Mouse (Mus musculus) heart, embryonic 12.5 days (tissue): ENCODE results near the gene Faah. TPM values are rescaled to one million over a fixed set of nuclear protein-coding genes. Genes with fewer than 3 reads are reported as not detected.

ENCODE experiments used
- ATAC-seq: fragments of 200-750 bp; cut with Nextera tagmentation; 2 replicates; pipeline ENCODE4 v1.8.0; 2017; ENCODE audit warnings: moderate TSS enrichment, moderate library complexity; ENCODE audit not compliant: insufficient number of reproducible peaks, low FRiP score
- H3K27ac ChIP-seq: fragments of 300-500 bp; sonication (generic); 2 replicates; pipeline ENCODE4 v1.5.1; 2016; ENCODE audit warnings: mild to moderate bottlenecking, moderate library complexity; ENCODE audit not compliant: poor library complexity, severe bottlenecking
- H3K27me3 ChIP-seq: fragments of 300-500 bp; sonication (generic); replicated peaks from 2 replicates; pipeline ENCODE4 v1.6.1; 2016; ENCODE audit warnings: mild to moderate bottlenecking, moderate library complexity
- H3K36me3 ChIP-seq: fragments of 300-500 bp; sonication (generic); 2 replicates; pipeline ENCODE4 v1.6.1; 2016; ENCODE audit warnings: mild to moderate bottlenecking, moderate library complexity
- H3K4me1 ChIP-seq: fragments of 300-500 bp; sonication (generic); replicated peaks from 2 replicates; pipeline ENCODE4 v1.6.1; 2016; ENCODE audit warnings: mild to moderate bottlenecking
- H3K4me2 ChIP-seq: fragments of 300-500 bp; sonication (generic); 2 replicates; pipeline ENCODE4 v1.6.1; 2016; ENCODE audit warnings: mild to moderate bottlenecking, moderate library complexity
- H3K4me3 ChIP-seq: fragments of 300-500 bp; sonication (generic); 2 replicates; pipeline ENCODE4 v1.5.1; 2016; ENCODE audit warnings: mild to moderate bottlenecking
- H3K9ac ChIP-seq: fragments of 300-500 bp; sonication (generic); 2 replicates; pipeline ENCODE4 v1.6.1; 2016; ENCODE audit warnings: mild to moderate bottlenecking, moderate library complexity
- H3K9me3 ChIP-seq: fragments of 300-500 bp; sonication (generic); replicated peaks from 2 replicates; pipeline ENCODE4 v1.6.1; 2016; ENCODE audit warnings: mild to moderate bottlenecking, moderate library complexity
- WGBS: fragments of 180-500 bp; shearing (Covaris S2); methylation state at CpG from one replicate; pipeline ENCODE4 v1.1.7; 2016; 5-methylcytosine and 5-hydroxymethylcytosine counted together
- polyA plus RNA-seq: library from polyadenylated mRNA; unstranded; fragments of >200 nt; fragmentation: Nextera tagmentation; extraction: Ambion mirVana; gene quantifications from 2 replicates; pipeline ENCODE4 v1.2.1, GENCODE M21; 2016

The Faah gene
- 1.3 and 1.5 TPM in 2 replicates for polyA plus RNA-seq

DNA sequence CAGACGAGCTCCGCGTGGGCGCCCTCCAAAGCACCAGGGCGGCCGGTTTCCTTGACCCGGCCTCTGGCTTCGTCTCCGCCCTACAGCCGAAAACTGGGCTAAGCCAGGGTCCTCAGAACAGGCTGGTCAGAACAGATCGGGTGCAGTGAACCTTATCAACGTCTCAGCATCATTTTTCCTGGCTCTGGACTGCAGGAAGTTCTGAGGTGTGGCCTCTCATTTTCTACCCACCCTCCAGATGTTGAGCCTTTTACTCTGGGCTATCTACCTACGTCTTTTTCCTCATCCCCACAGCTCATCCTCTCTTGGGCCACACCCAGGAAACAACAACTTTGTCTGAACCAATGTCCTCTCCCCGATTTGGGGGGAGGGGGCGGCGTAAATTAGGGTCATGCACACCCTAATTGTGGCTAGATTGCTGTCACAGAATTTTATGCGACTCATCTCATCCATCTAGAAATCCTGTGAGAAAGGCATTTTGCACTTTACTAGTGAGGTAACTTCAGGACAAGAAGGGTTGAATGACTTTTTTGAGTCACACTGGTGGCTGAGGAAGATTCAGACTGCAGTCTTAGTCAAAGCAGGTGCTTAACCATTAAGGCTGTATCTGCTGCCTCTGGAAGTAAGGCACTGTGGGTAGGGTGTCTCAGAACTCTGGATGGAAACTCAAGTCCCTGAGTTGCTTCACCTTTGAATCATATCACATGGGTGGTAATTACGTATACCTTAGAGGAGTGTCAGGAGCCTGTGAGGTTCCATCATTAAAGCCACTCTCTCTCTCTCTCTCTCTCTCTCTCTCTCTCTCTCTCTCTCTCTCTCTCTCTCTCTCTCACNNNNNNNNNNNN is at the start of gene Faah:
Faah (minus strand) TSS at position 25 of the 845 bp plus-strand sequence.
- Histone ChIP-seq H3K36me3 (no peaks in the 10 kb centered on the region), H3K9me3 (no peaks in the 10 kb centered on the region), H3K4me3 (peak within 1 kb of the TSS; percentile 63), H3K27ac (no peak within 1 kb of the TSS), H3K4me1 (0 out of 2 replicates have a peak, but pooled peaks cover 2% of the 10 kb centered on the region), H3K4me2 (peak within 1 kb of the TSS; percentile 98), H3K27me3 (peaks cover 81% of the 10 kb centered on the region), H3K9ac (peak within 1 kb of the TSS; percentile 63)
- ATAC-seq, result peak; percentile 29; the same call in 1 of the 2 replicates
- WGBS, result 9% methylated on average over 18 of the region's 18 CpGs

DNA sequence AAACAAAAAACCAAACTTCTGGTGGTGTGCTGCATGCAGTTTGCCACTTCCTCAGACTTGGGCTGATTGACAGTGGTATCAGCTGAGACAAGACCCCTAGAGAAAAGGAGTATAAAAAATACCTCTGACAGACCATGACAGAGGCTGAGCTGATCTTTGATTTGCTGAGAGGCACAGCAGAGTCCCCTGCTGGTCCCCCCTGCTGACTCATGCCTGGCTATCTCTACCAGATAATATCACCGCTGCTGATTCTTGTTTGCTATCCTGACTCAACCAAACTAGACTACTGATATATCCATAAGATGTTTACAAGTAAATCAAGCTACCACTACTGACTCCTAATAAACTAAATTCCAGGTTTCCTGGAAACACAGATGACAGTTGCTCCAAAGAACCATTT is 46.1 kb upstream of the Faah start:
- no peak overlapping the region for H3K9ac ChIP-seq
- H3K9me3 ChIP-seq, result no peaks in the 10 kb centered on the region
- no peaks in the 10 kb centered on the region for H3K27me3 ChIP-seq
- H3K4me2 ChIP-seq, result no peak overlapping the region
- ATAC-seq, result no peak
- peaks cover 6% of the 10 kb centered on the region; the same call in 1 of the 2 replicates for H3K4me1 ChIP-seq
- H3K4me3 ChIP-seq, result no peak overlapping the region
- 11% methylated on average over 1 of the region's 1 CpGs for WGBS
- peaks cover 37% of the 10 kb centered on the region for H3K36me3 ChIP-seq
- no peak overlapping the region for H3K27ac ChIP-seq

DNA sequence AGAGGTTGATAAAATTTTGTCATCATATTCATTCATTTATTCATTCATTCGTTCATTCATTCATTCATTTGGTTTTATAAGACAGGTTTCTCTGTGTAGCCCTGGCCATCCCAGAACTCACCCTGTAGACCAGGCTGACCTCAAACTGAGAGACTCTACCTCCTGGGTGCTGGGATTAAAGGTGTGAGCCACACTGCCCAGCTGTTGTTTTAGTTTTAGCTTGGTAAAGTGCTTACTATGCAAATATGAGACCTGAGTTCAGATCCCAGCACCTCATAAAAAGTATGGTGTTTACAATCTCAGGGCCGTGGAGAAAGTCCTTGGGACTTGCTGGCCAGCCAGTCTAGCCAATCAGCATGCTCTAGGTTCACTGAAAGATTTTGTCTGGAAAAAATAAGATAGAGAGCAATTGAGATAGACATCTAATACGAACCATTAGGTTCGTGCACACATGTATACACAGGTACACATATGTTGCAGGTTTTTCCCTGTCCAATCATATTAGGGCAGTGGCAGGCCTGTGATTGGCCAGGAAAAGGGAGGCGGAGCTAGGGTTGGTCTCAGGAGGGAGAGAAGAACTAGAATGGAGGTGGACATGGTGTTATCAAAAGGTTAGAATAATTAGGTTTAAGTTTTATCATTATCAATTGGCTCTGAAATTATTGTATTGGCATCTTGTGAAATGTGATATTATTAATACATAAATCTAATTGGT is 41.4 kb upstream of the Faah start:
- WGBS, result 72% methylated on average over 5 of the region's 5 CpGs
- Histone ChIP-seq H3K27ac (no peak overlapping the region), H3K27me3 (no peaks in the 10 kb centered on the region), H3K36me3 (no peaks in the 10 kb centered on the region), H3K4me2 (no peak overlapping the region), H3K4me3 (no peak overlapping the region), H3K9ac (no peak overlapping the region), H3K9me3 (no peaks in the 10 kb centered on the region), H3K4me1 (peaks cover 7% of the 10 kb centered on the region)
- no peak for ATAC-seq

DNA sequence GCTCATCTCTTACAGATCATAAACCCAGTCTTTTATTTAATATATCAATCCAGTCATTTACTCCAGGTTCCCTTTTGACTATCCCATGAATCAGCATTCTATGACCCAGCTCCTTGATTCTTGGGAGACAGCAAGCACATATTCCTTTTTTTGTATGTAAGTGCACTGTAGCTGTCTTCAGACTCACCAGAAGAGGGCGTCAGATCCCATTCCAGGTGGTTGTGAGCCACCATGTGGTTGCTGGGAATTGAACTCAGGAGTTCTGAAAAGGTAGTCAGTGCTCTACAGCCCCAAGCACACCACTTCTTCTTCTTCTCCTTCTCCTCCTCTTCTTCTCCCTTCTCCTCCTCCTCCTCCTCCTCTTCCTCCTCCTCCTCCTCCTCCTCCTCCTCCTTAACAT is 39.8 kb upstream of the Faah start:
- Histone ChIP-seq H3K4me1 (peaks cover 8% of the 10 kb centered on the region), H3K4me2 (no peak overlapping the region), H3K9me3 (no peaks in the 10 kb centered on the region), H3K27ac (no peak overlapping the region), H3K36me3 (no peaks in the 10 kb centered on the region), H3K9ac (no peak overlapping the region), H3K4me3 (no peak overlapping the region), H3K27me3 (no peaks in the 10 kb centered on the region)
- no peak for ATAC-seq
- 0% methylated on average over 1 of the region's 1 CpGs for WGBS

DNA sequence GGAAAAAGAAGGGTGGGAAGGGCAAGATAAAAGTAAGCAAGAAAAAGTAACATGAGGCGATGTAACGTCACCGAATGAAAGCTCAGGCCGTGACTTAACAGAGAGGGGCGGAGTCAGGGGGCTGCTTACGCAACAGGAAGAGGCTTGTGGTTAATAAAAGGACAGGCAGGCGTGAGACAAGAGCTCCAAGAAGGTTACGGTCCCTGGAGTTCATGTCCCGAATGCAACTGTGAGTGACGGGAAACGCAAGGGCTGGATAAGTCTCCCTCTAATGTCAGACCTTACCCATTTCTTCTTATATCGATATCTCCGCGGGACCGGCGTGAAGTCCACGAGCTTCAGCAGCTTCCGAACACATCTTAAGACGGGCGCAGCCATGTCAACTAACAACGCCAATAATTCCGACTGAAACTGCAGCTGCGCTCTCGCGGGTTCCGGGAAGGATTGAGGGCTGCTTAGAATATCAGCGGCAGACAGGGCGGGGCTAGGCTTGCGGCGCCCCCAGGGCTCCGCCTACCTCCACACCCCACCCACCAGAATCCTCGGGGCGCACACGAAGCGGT is 35.8 kb upstream of the Faah start, which contains the start of gene Nsun4:
Nsun4 (minus strand) TSS at position 478 of the 563 bp plus-strand sequence.
- under 1% methylated on average over 35 of the region's 35 CpGs for WGBS
- peak; percentile 95 for ATAC-seq
- Histone ChIP-seq H3K36me3 (no peaks in the 10 kb centered on the region; the same call in 1 of the 2 replicates), H3K9me3 (no peaks in the 10 kb centered on the region), H3K9ac (peak within 1 kb of the TSS; percentile 71), H3K27ac (peak within 1 kb of the TSS; percentile 95), H3K27me3 (no peaks in the 10 kb centered on the region), H3K4me2 (peak within 1 kb of the TSS; percentile 97), H3K4me3 (peak within 1 kb of the TSS; percentile 64), H3K4me1 (peaks cover 14% of the 10 kb centered on the region)

DNA sequence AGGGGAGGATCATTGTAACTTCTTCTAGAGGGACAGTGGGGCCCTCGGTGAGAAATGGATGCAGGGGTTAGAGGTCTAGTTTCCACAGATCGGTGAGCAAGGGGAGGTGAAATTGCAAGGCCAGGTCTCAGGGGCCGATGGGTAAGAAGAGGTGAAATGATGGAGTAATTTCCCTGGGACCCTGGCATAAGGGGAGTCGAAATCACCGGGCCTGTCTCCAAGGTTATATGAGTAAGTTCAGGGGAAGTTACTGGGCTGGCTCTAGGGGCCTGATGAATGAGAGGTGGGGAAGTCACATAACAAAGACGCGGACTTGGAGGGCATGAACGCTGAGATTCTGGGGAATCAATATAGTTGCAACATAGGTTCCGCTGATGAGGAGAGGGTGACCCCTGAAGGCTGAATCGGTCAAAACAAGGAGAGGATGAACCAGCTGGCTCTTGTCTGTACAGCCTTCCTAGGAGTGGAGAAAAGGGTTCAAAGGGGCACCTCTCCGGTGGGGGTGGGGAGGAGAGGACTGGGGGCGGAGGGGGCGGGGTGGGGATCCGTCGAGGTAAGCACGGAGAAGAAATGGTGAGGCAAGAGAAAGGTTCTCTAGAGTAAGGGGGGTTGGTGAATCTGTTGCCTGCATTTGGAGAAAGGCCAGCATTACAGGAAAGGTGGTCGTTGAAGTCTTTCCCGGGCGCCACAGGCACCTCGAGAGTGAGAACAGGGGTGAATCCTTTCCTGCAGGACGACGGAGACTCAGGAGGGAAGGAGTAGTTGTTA is 35.0 kb upstream of the Faah start:
- H3K4me3 ChIP-seq, result peak overlapping the region; percentile 64
- WGBS, result 9% methylated on average over 22 of the region's 22 CpGs
- H3K27ac ChIP-seq, result peak overlapping the region; percentile 95
- no peaks in the 10 kb centered on the region for H3K9me3 ChIP-seq
- peak; percentile 52; the same call in 1 of the 2 replicates for ATAC-seq
- H3K9ac ChIP-seq, result peak overlapping the region; percentile 71
- peaks cover 14% of the 10 kb centered on the region for H3K4me1 ChIP-seq
- peak overlapping the region; percentile 97 for H3K4me2 ChIP-seq
- peaks cover 7% of the 10 kb centered on the region for H3K36me3 ChIP-seq
- H3K27me3 ChIP-seq, result no peaks in the 10 kb centered on the region

DNA sequence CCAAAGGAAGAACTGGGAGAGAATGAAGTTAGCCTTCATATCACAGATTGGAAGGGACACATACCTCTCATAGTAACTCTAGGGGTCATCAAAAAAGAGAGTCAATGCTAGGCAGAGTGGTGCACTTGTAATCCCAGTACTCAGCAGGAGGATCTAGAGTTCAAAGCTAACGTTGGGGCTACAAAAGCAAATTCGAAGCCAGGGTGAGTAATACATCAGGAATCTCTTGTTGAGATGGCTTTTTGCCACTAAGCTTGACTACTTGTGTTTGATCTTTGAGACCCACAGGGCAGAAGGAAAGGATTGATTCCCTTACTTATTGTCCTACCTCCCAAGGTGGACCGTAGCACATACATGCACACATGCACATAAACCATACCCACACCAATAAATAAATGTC is 31.5 kb upstream of the Faah start:
- no peaks in the 10 kb centered on the region for H3K9me3 ChIP-seq
- no peak for ATAC-seq
- H3K4me3 ChIP-seq, result no peak overlapping the region
- H3K4me1 ChIP-seq, result peaks cover 14% of the 10 kb centered on the region
- no peak overlapping the region for H3K4me2 ChIP-seq
- H3K27ac ChIP-seq, result no peak overlapping the region
- 71% methylated on average over 3 of the region's 3 CpGs for WGBS
- H3K9ac ChIP-seq, result no peak overlapping the region
- peaks cover 13% of the 10 kb centered on the region for H3K36me3 ChIP-seq
- no peaks in the 10 kb centered on the region for H3K27me3 ChIP-seq

DNA sequence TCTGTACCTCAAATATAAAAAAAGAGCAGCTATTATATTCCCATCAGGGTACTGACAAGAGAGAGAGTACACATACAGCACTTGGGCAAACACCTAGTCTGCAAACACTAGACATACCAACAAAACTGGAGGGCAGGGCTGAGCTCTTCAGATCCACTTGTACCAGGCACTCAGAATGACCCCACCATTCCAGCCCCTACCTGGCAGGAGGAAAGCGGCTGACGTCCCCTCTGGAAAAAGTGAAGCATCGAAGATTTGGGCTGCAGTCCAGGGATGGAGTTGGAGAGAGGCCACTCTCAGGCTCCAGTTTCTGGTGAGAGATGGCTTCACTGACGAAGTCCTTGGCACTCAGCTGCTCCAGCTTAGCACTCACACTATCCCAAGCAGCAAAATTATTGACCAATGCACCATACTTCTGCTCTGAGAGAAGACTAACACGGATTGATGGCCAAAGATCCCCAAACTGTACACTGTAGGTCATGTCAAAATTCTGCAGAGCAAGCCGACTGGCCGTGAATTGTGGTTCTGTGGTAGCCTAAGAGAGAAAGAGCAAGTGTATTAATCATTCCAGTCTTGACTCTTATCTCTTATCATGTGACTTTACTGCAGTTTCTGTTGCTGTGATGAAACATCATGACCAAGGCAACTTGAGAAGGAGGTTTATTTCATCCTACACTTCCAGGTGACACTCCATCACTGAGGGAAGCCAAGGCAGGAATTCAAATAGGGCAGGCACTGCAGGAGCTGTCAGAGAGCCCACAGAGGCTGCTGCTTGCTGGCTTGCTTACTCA is 30.6 kb upstream of the Faah start:
- H3K4me3 ChIP-seq, result no peak overlapping the region
- H3K27me3 ChIP-seq, result no peaks in the 10 kb centered on the region
- H3K9me3 ChIP-seq, result no peaks in the 10 kb centered on the region
- H3K36me3 ChIP-seq, result peaks cover 20% of the 10 kb centered on the region
- H3K27ac ChIP-seq, result no peak overlapping the region
- no peak for ATAC-seq
- no peak overlapping the region for H3K4me2 ChIP-seq
- H3K9ac ChIP-seq, result no peak overlapping the region
- H3K4me1 ChIP-seq, result peaks cover 11% of the 10 kb centered on the region
- WGBS, result 75% methylated on average over 7 of the region's 7 CpGs

DNA sequence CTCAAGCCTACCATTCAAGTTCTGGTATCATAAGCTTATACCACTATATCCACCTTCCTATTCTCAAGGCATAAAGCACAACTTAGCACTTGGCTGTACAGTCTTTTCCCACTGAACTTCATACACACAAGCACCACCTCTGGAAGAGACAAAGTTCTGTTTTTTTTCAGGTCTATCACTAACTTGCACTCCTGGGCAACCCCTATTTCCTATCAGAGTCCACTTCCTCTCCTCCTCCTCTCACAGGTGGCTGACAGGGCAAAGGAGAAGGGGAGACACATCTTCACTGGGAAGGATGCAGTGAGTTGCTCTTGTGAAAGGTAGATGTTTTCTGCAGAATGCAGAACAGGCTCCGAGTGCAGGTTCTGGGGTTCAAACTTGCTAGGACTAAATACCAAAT is 30.0 kb upstream of the Faah start:
- WGBS, result 90% methylated on average over 1 of the region's 1 CpGs
- H3K36me3 ChIP-seq, result peaks cover 26% of the 10 kb centered on the region
- no peak overlapping the region for H3K4me2 ChIP-seq
- H3K9me3 ChIP-seq, result no peaks in the 10 kb centered on the region
- no peak overlapping the region for H3K9ac ChIP-seq
- H3K4me3 ChIP-seq, result no peak overlapping the region
- no peak for ATAC-seq
- H3K27ac ChIP-seq, result no peak overlapping the region
- H3K4me1 ChIP-seq, result peaks cover 7% of the 10 kb centered on the region
- no peaks in the 10 kb centered on the region for H3K27me3 ChIP-seq

DNA sequence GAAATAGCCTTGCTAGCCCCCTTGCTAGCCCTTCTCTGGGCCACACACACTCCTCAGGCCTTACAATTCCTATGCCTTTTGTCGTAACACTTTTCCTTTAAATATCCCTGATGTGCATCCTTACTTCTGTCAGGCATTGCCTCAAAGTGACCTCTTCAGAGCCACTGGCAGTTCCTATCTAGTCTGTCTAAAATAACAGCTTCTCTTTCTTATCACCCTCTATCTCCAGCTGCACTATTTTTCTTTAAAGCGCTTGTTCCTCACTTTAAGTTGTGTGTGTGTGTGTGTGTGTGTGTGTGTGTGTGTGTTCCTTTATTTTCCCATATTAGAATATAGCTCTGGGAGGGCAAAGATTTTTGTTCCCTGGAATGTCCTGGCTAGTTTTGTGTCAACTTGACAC is 28.9 kb upstream of the Faah start:
- Histone ChIP-seq H3K9ac (no peak overlapping the region), H3K4me3 (no peak overlapping the region), H3K4me2 (no peak overlapping the region), H3K27ac (no peak overlapping the region), H3K36me3 (peaks cover 36% of the 10 kb centered on the region), H3K27me3 (no peaks in the 10 kb centered on the region), H3K4me1 (no peaks in the 10 kb centered on the region), H3K9me3 (no peaks in the 10 kb centered on the region)
- ATAC-seq, result no peak
- 60% methylated on average over 2 of the region's 2 CpGs for WGBS
